Comparison of ENCODE assay signal across 22 mouse cellular contexts in genomic region chr5:150128432-150128831, GRCm38 (mm10). TPM values are rescaled to one million over a fixed set of nuclear protein-coding genes. Genes with fewer than 3 reads are reported as not detected.
DNase-seq lines count a peak whose midpoint lies in the region; ATAC-seq lines count a peak whose summit lies in the region.
"Had no signal": no experiment of that assay in that cellular context is flagged by ENCODE, and none has a peak within 500 bp of the region (broad histone marks: within the 10 kb centered on the region; RNA-seq: fewer than 3 reads in every experiment).

No protein-coding gene starts in this region.

- no peak for DNase-seq in frontal cortex, postnatal 14 days (ENCODE audit: low spot score in 2 of 2)
- DNase-seq in layer of hippocampus, adult 9-11 months, result peak; percentile 56
- no peak for DNase-seq in layer of hippocampus, adult 9-10 months (ENCODE audit: low spot score)
- peak; percentile 52 for DNase-seq in right cerebral cortex, adult 18-20 months
- no peak for DNase-seq in right cerebral cortex, postnatal 25 days
- DNase-seq in adrenal gland, postnatal 25 days, result no peak
- DNase-seq: adrenal gland, adult 8-10 months; adrenal gland, postnatal 36 days; cerebellum, adult 11 months; cerebellum, adult 2 months; cerebellum, postnatal 10 days; cerebellum, postnatal 36 days; gastrocnemius, postnatal 25 days; heart, adult 18-20 months; heart, postnatal 10 days; heart, postnatal 36 days had no signal

- ATAC-seq in frontal cortex, adult (ENCODE audit: low TSS enrichment), result peak; percentile 64
- ATAC-seq in megakaryocyte, adult 5-6 weeks (ENCODE audit: poor library complexity, severe bottlenecking), result 0 out of 2 replicates have a peak, but pooled peaks have one; percentile 40
- ATAC-seq: activated CD4-positive, CD25-positive, alpha-beta regulatory T cell, adult 4 months; forebrain, embryonic 13.5 days; forebrain, embryonic 16.5 days; hindbrain, embryonic 16.5 days had no signal

RNA-seq across cellular contexts. Expression of gene Fry, which starts 10.0 kb away (rescaled TPM):
- 74.5 and 74.8 TPM in 2 replicates for total RNA-seq in megakaryocyte, adult 5-6 weeks (2015)
- total RNA-seq in megakaryocyte, adult 5-6 weeks (2017), result 52.2 and 66.5 TPM in 2 replicates
- total RNA-seq in adrenal gland, postnatal 25 days (2021), result 36.2 and 47.5 TPM in 2 replicates

Comparison
In these comparisons a context has a peak if more than half of its experiments do, and no peak if none do; other contexts are left out.
1. DNase-seq: peak in layer of hippocampus, adult 9-11 months (single experiment) and right cerebral cortex, adult 18-20 months (single experiment); none in frontal cortex, postnatal 14 days (0 of 2), layer of hippocampus, adult 9-10 months (single experiment), right cerebral cortex, postnatal 25 days (single experiment) and adrenal gland, postnatal 25 days (single experiment).